Mouse (Mus musculus): ENCODE measurements at regions not wholly inside any gene's neighbourhood (a gene's known extent, or its start where the extent isn't known, plus 50 kb on each side); places are given as distances from the start of the nearest gene placed in this dataset.

- TF ChIP-seq CTCF (IDR thresholded peaks at IDR 0.05), result no peak
- TF ChIP-seq EP300 (IDR thresholded peaks at IDR 0.05), result no peak
Measured at GRCm38 (mm10) chr15:59780506-59780905, 235.9 kb downstream of the 4933412E24Rik start.
